Mouse (Mus musculus) cerebellum, postnatal 25 days (tissue): ENCODE results near the gene Incenp.
"Not testable (repeated sequence)": the region's sequence is repeated elsewhere in the genome, so short reads cannot be mapped to it uniquely, and the experiment has no call there.

ENCODE experiments used
- DNase-seq, 2 experiments: peaks; one replicate each; pipeline ENCODE4 v3.0.0; 2021; ENCODE audit warnings: mixed read lengths in 2 of 2

Incenp gene

GRCm38 (mm10) chr19:9899072-9899779 lies at the start of gene Incenp:
Gene Incenp, minus strand, starts transcription at chr19:9899551.
- DNase-seq: peak; percentile 91

GRCm38 (mm10) chr19:9946986-9947385 lies 47.6 kb upstream of the Incenp start:
- DNase-seq: no peak

GRCm38 (mm10) chr19:9945800-9946564 lies 46.6 kb upstream of the Incenp start:
- no peak for DNase-seq

- no peak for DNase-seq
These were observed 43.5 kb upstream of the Incenp start for GRCm38 (mm10) chr19:9942539-9943533.

- no peak for DNase-seq
These were observed 42.5 kb upstream of the Incenp start for GRCm38 (mm10) chr19:9941809-9942208.

GRCm38 (mm10) chr19:9940903-9941302 lies 41.6 kb upstream of the Incenp start:
- peak in 1 of 2 experiments; percentile 6 for DNase-seq

GRCm38 (mm10) chr19:9939841-9940240 lies 40.5 kb upstream of the Incenp start:
- DNase-seq: no peak

GRCm38 (mm10) chr19:9938824-9939303 lies 39.5 kb upstream of the Incenp start:
- DNase-seq: no peak

GRCm38 (mm10) chr19:9938156-9938823 lies 38.9 kb upstream of the Incenp start:
- no peak for DNase-seq

- no peak for DNase-seq
These were observed 38.1 kb upstream of the Incenp start for GRCm38 (mm10) chr19:9937428-9937827.

GRCm38 (mm10) chr19:9936579-9936978 lies 37.2 kb upstream of the Incenp start:
- no peak for DNase-seq

GRCm38 (mm10) chr19:9933908-9934307 lies 34.6 kb upstream of the Incenp start:
- no peak for DNase-seq

- DNase-seq: not testable (repeated sequence)
These were observed 31.8 kb upstream of the Incenp start for GRCm38 (mm10) chr19:9931167-9931607.

- DNase-seq: no peak
These were observed 28.7 kb upstream of the Incenp start for GRCm38 (mm10) chr19:9928089-9928488.

GRCm38 (mm10) chr19:9924769-9925272 lies 25.5 kb upstream of the Incenp start:
- no peak for DNase-seq

- DNase-seq: no peak
These were observed 24.9 kb upstream of the Incenp start for GRCm38 (mm10) chr19:9924034-9924768.

- no peak for DNase-seq
These were observed 23.7 kb upstream of the Incenp start for GRCm38 (mm10) chr19:9923048-9923447.

GRCm38 (mm10) chr19:9922228-9922627 lies 22.9 kb upstream of the Incenp start:
- DNase-seq: no peak

- peak in 1 of 2 experiments; percentile 26 for DNase-seq
These were observed 21.8 kb upstream of the Incenp start for GRCm38 (mm10) chr19:9920835-9921784.
